Mouse (Mus musculus) kidney, postnatal 36 days (tissue): ENCODE data around the gene Maml1.

Experiments used
- DNase-seq, 2 experiments: peaks; one replicate each; pipeline ENCODE4 v3.0.0; 2021 to 2022; ENCODE audit warnings: mixed read lengths in 2 of 2

Maml1 gene

DNA sequence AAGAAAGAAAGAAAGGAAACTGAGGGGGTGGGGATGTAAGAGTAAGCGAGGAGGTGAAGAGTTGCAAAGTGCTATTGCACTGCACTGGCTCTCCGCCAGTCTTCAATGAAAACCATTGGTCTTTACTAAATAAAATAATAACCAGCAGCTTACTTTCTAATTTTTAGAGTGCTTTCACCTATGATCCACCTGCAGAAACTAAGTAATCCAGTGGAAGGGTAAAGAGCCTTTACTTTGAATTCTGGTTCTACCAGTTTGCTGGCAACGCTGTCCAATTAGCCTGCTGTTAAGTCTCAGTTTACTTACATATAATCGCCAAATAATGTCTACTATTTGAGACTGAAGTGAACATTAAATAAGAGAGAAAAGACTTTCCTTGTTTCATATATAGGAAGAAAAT is 13.1 kb downstream of the Maml1 start:
- DNase-seq: no peak

DNA sequence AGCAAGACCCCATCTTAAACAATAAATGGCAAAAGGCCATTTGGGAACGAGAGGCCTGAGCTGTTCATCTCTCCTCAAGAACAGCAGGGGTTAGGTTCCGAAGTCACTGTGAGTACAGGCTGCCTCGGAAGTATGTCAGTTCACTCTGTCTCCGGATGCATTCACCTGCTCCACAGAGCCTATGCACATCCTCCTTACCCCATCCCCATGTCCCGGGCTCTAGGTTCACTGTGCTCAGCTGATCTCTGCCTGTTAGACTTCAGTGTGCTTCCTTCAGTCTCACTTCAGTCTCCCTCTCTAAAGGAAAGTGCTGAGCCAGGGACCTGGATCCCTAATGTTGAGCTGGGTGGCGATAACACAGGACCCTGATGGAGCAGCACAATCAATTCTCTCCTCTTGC is 14.4 kb downstream of the Maml1 start:
- no peak for DNase-seq

DNA sequence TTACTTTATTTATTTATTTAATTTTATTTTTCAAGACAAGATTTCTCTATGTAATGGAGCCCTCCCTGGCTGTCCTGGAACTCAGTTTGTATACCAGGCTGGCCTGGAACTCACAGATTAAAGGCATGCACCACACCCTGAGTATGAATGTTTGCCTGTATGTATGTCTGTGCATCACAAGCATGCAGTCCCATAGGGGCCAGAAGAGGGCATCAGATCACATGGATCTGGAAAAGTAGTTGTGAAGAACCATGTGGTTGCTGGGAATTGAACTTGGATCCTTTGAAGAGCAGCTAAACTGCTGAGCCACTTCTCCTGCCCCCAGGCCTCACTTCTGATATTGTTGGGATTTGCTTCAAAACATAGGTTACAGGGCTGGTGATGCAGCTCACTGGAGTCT is 15.1 kb downstream of the Maml1 start:
- DNase-seq: no peak

DNA sequence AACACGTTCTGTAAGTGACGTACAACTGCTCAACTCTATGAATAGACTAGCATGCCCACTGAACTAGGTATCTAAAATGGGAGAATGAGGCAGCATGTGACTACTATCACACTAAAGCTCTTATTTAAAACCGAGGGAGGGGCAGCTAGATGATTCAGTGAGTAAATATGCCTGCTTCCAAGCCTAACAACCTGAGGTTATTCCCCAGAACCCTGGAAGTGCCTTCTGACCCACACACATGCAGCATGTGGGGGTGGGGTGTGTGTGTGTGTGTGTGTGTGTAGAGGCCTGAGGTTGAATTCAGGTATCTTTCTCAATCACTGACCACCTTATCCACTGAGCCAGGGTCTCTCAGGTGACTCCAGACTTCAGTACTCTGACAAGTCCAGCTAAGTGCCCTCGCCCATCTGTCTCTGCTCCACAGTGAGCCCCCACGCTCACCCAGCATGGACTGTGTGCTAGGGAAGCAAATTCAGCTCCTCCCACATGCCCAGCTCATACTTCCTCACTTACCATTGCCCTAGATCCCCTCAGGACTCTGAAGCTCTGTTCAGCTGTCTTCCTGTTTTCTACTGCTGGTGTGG is 16.5 kb downstream of the Maml1 start:
- DNase-seq: no peak

DNA sequence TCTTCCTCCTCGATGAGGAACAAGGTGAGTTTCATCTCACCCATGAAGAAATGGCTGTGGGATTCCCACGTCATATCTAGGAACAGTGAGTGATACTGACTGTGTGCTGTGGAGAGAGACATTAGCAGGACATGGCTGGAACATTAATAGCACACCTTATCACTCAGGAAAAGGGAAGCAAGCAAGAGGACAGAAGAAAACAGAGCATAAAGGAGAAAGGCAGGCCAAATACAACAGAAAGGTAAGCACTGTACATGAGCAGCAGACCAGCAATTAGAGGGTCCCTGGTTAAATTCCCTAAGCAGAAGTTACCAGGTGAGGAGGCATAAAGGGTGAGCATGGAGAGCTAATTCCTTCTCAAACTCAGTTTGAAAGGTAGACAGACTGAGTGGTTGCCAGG is 17.0 kb downstream of the Maml1 start:
- DNase-seq: no peak

DNA sequence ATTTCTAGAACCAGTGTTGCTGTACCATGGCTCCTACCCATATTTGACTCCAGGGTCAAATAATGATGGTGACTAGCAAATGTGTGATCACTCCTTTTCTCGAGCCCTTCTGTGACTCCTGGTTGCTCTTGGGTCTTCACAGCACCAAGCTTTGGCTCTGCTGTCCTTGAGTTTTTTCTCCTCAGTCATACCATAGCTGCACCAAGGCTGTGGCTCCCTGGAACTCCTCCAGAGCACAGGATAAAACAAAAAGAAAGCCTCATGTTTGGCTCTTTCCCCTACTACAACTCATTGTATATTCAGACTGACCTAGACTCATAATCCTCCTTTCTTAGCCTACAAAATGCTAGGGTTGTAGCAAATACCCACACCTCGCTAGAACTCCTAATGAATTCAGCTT is 19.3 kb downstream of the Maml1 start:
- DNase-seq: no peak

DNA sequence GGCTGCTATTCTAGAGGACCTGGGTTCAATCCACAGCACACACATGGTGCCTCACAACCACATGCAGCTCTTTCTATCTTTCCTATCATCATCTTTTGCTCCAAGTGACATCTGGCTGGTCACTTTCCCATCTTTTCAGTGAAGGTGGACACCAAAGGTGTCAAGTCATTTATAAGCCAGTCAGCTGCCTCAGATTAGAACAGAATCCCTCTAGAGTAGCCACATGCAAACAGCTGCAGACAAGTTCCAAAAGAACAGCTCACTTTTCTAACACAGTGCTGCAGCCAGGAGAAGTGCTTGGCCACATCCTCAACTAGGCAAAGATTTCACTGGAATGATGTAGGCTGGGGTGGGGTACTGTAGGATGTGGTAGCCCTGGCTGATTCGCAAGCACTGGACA is 22.2 kb downstream of the Maml1 start:
- DNase-seq: no peak

DNA sequence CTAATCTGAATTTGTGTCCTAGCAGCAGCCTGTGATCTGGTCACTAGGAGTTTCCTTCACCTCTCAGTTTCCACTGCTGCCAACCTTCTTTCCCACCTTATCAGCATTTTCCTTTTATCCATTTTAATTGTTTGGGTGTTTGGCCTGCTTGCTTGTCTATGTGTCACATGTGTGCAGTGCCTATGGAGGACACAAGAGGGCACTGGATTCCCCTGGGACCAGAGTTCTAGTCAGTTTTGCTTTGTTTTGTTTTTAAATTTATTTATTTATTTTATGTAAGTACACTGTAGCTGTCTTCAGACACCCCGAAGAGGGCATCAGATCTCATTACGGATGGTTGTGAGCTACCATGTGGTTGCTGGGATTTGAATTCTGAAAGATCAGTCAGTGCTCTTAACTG is 22.9 kb downstream of the Maml1 start:
- DNase-seq: peak in 1 of 2 experiments; percentile 64

DNA sequence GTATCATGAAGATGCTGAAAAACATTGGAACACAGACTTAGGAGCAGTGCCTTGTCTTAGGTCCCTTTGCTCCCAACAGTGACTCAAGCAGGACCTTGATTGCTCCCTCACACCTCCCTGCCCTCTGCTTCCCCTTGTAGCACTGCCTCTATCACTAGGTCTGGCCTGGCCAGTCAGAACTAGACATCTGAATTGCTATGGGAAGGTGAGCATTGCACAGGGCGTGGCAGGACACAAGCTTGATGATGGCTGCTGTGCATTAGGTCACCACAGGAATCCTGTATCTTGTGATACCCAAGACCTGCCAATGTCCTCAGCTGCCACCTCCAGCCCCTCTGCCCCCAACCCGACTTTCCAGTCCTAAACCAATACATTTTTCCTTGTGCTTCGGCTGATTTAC is 25.1 kb downstream of the Maml1 start:
- DNase-seq: no peak

DNA sequence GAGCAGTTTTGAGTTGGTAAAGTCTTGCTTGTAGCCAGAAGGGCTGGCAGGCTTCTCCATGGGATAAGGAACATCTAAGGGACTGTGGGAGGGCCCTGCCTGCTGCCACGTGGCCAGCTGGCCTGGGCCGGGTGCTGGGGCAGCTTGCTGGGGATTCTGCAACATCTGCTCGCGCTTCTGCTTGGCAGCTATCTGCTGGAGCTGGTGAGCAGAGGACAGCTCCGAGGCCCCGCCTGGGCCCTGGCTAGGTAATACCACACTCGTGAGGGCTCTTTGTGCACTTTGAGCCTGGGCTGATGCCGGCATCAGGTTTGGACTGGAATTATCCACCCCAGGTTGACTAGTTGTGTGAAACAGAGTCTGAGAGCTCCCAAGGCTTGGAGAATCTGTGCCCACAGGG is 26.2 kb downstream of the Maml1 start:
- peak; percentile 85 to 94 for DNase-seq

DNA sequence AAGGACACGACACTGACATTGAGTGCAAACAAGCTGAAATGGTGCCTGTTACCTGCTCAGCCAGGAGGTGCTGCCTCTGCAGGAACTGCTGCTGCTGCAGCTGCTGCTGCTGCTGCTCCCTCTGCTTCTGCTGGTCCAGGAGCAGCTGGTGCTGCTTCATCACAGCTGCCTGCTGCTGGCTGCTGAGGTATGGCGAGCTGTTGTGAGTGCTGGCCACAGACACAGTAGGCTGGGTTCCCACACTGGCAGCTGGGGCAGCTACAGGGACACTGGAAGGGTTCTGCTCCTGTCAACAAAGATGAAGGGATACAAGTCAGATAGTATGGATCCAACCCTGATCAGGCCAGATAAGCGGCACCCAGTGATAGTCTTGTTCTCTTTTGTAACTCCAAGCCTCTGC is 28.9 kb downstream of the Maml1 start:
- no peak for DNase-seq

DNA sequence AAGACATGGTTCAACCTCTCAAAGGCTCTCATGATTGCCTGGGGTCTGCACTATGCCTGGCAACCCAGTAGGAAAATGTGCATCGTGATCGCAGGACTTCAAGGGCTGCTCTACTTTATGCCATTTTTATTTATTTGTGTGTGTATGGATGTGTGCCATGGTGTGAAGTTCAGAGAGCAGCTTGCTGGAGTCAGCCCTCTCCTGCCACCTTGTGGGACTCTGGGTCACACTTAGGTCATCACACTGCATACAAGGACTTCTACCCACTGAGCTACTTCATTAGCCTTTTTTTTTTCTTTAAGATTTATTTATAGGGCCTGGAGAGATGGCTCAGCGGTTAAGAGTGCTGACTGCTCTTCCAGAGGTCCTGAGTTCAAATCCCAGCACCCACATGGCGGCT is 30.1 kb downstream of the Maml1 start:
- DNase-seq: peak; percentile 77 to 82

DNA sequence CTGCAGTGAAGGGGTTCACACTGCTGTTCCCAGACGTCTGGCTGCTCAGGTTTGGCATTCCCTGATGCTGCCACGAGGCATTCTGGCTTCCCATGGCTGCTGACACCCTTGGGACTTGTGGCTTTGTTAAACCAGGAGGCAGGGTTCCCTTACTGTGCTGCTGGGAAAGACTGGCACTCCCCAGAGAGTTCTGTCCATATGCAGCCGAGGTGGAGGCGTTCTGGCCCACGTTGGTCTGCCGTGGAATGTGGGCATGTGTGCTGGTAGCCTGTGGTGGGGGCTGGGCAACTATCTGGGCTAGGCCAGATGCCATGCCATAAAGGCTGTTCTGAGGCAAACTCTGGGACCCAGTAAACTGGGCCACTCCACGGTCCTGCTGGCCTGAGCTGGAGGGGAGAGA is 33.8 kb downstream of the Maml1 start:
- no peak for DNase-seq

DNA sequence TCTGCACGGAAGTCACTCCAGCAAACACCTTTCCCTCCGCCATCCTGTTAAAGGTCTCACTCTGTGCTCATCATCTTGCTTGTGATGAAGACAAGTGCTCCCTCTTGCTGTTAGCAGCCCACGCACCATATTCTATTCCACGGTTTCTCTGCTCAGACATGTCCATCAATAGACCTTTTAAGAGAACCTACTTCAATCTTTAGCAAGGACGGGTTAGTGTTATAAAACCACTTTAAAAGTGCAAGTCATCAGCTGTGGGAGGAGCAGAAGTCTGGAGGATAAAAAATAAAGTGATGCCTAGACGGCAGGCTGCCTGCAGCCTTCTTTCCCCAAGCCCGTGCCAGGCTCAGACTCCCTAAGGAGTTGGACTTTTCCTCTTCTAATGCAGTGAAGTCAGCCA is 35.5 kb downstream of the Maml1 start:
- DNase-seq: no peak

DNA sequence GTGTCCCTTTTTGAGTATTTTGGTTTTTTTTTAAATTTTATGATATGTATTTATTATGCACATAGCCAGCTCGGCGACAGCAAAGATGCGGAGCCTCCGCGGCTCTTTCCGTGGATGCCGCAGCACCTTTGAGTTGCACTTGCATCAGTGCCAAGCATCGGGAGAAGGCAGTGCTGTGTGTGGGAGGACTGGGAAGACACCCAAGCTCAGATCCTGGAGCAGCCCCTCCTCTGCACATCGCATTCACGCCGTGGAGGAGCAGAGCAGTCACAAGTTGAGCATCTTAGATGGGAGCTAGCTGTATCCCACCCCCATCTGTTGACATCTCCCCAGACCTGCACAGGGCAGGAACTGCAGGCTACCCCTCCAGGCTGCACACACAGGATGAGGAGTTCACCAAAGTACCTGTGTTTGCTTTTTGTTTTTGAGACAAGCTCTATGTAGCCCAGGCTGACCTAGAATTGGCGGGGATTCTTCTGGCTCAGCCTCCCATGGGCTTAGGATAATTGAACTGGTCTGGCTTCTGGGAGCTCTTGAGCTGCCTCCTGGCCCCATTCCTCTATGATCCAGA is 38.0 kb downstream of the Maml1 start:
- DNase-seq: no peak

DNA sequence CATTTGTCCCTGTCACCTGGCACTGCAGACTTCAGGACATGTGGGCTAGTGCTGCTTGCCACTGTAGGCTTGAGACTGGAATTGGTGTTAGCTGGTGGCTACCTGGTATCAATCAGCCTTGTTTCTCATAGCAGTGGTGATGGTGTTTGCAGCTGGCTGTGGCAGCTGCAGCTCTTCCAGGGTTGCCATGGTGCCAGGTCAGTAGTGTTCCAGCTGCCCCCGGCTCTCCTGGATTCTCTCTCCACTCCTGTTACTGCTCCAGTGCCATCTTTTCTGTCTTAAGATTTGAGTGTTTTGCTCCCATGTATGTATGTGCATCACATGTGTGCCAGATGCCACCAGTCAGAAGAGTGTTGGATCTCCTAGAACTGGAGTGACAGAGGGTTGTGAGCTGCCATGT is 38.7 kb downstream of the Maml1 start:
- no peak for DNase-seq

DNA sequence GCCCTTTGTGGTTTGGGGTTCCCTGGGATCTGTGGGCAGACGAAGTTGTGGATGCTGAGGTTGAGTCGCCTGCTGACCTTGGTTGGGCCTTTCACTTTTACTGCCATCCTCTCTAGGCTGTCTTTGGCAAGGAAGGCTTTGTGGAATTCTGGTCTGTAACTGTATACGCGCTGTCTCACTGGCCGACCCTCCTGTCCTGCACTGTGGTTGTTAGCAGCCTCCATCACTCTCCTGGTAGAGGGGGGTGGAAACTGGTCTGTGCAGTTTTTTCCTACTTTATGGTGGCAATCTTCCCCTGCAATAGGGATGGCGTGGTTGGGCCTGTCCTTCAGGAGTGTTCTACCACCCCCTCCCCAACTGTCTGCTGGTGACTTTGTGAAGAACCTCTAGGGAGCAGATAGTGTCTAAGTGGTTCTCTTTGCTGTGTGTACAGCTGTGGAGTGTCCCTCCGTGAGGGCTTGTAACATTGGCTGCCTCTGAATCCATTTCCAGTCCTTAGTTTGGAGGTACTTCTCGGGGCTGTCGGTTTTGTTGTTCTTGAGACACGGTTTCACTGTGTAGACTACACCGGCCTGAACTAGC is 39.3 kb downstream of the Maml1 start:
- DNase-seq: no peak

DNA sequence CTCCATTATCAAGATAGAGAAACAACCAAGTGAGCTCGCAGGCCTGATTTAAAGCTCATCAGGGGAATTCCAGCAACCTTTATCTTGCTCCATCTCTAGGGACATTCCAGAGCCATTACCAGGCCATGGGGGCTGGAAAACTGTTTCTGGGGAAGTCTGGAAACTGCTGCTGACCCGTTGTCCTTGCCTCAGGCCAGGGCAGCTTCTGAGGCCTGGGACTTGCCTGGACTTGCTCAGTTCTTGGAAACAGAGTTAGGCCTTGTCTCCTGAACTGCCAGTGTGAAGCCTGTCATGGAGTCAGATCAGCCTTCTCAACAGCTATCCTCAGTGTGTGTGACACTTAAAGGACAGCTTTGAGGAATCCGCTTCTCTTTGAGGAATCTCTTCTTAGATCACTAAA is 39.9 kb downstream of the Maml1 start:
- DNase-seq: peak; percentile 53 to 66

DNA sequence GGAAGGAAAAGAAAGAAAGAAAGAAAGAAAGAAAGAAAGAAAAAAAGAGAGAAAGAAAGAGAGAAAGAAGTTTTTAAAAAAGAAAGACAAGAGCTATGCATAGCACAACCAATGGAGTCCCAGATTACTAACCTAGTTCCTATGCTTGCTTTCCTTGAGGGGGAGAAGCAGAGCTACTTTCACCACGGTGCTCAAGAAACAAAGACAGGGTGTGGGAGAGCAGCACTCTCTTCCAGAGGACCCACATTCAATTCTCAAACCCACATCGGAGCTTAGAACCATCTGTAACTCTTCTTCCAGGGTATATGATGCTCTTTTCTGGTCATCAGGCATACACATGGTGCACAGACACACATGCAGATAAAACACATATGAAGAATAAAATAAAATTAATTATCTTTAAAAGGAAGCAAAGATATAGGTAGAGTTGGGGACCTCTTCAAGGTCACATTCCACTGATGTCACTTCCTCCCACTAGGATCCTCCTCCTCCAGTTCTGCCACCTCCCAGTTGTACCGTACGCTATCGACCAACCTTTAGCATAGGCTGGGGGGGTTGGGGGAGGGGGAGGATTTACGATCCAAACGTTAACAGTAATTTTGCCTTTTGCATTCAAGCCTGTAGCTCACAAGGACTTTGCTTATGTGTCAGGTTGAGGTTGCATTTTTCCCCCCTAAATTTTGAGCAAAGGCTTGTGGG is 43.5 kb downstream of the Maml1 start:
- no peak for DNase-seq

DNA sequence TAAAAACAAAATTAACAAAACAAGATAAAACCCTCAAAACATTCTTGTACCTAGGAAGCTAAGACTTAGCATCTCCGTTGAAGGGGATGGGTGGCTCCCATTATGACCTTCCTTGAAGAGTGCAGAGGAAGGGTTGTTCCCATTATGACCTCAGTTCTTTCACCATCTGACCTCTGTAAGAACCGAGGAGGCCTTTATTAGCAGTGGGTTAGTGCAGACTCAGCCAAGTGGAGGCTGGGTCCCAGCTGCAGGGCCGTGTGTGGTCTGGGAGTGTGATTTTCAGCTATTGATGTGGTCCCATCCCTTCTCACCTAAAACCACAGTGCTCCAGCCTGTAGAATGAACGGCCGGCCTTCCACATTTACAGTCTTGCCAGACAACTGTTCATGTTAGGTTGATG is 46.8 kb downstream of the Maml1 start:
- peak in 1 of 2 experiments; percentile 51 for DNase-seq

DNA sequence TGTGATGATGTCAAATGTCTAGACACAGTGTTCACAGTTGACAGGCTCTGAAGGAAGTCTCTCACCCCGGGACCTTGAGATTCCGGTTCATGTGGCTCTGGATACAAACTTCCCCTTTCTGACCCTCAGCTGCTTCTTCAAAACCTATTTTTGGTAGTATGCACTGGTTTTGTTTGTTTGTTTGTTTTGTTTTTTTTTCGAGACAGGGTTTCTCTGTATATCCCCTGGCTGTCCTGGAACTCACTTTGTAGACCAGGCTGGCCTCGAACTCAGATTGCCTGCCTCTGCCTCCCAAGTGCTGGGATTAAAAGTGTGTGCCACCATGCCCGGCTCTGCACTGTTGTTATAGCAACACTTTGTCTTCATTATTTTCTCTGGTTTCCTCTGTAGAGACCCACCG is 48.2 kb downstream of the Maml1 start:
- DNase-seq: no peak

DNA sequence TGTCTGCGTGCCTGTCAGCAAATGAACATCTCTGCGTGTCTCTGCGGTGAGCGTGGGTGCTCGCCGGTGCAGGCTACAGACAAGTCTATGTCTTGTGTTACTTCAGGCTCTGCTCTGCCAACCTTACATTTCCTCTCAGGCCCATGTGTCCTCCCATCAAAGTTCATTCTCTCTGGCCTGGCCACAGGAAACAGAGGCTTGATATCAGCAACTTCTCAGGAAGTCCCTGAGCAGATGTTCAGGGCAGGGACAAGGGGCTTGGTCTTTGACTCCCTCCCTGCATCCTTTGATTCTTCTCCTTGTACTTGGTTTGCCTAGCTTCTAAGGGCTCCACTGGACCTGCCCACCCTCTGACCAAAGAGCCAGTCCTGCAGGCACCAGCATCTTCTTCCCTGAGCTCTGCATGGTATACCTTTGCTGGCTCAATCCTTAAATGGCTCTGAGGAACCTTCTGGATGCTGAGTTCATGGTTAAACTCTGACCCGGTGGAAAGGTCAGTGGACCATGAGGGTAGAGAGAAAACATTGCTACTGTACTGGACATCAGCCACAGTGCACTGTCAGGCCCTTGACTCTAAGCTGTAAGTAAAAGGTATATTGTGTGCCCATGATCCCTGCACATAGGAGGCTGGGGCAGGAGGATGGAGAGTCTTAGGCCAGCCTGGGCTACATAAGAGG is 51.7 kb downstream of the Maml1 start:
- peak; percentile 69 to 79 for DNase-seq
